Mouse (Mus musculus): Measurements from ENCODE around the gene Cldn13. TPM values are rescaled to one million over a fixed set of nuclear protein-coding genes. Genes with fewer than 3 reads are reported as not detected.
"Not testable (repeated sequence)": the region's sequence is repeated elsewhere in the genome, so short reads cannot be mapped to it uniquely, and the experiment has no call there.

Gene Cldn13
- polyA plus RNA-seq, 1 experiment from 2014 or later = not detected

DNA sequence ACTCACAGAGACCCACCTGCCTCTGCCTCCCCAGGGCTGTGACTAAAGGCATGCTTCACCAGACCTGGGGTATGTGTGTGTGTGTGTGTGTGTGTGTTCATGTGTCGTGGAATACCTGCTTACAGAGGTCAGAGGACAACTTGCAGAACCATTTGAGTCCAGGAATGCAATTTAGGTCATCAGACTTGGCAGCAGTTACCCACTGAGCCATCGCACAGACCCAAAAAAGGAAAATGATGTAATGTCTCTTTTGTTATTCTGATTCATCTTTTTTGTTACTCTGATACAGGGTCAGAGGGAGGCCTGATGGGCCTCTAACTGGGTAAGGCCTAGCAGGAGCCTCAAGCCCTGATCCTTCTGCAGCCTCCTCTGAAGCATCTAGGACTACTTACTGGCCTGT is 27.4 kb upstream of the Cldn13 start:
- Histone ChIP-seq H3K79me2 (ENCODE audit: inconsistent target) (no peaks in the 10 kb centered on the region), H3K27ac (no peak overlapping the region), H3K36me3 (ENCODE audit: inconsistent target) (no peaks in the 10 kb centered on the region), H3K4me3 (ENCODE audit: inconsistent target) (no peak overlapping the region)
- WGBS (ENCODE audit: missing documents) = 90% methylated on average over 2 of the region's 2 CpGs

DNA sequence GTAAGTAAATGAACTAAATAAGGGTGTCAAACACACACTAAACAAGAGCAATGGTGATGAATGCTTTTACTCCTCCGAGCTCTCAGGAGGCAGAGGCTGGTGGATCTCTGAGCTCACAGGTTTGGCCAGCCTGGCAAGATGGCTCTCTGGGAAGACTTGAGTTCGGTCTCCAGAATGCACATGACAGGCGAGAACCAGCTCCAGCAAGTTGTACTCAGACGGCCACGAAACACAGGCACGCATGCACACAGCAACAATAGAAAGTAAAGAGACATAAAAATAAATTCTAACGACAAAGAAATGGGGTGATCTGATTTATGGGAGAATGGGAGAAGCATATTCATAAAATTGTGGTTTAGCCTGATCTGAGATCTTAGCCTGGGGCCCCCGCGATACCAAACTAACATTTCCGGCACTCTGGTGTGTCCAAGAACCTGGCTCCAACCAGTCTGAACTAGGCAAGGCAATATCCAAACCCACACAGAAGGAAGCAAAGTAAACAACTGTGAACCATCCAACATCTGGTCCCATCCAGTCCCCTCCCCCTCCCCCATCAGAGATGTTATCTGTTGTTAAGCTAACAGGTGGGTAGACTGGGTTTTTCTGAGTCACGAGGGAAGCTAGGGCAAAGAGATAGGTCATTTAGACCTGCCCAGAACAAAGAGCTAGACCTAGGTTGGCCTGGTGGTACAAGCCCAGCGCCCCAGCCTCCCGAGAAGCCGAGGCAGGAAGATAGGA is 26.3 kb upstream of the Cldn13 start:
- H3K4me3 ChIP-seq (ENCODE audit: inconsistent target) = no peak overlapping the region
- H3K79me2 ChIP-seq (ENCODE audit: inconsistent target) = no peaks in the 10 kb centered on the region
- WGBS (ENCODE audit: missing documents) = 75% methylated on average over 14 of the region's 14 CpGs
- no peaks in the 10 kb centered on the region for H3K36me3 ChIP-seq (ENCODE audit: inconsistent target)
- H3K27ac ChIP-seq = no peak overlapping the region

DNA sequence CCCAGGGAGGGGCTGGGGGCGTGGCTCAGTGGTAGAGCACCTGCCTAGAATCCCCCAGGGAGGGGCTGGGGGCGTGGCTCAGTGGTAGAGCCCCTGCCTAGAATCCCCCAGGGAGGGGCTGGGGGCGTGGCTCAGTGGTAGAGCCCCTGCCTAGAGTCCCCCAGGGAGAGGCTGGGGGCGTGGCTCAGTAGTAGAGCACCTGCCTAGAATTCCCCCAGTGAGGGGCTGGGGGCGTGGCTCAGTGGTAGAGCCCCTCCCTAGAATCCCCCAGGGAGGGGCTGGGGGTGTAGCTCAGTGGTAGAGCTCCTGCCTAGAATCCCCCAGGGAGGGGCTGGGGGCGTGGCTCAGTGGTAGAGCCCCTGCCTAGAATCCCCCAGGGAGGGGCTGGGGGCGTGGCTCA is 24.2 kb upstream of the Cldn13 start:
- 80% methylated on average over 1 of the region's 7 CpGs for WGBS (ENCODE audit: missing documents)
- not testable (repeated sequence) for H3K36me3 ChIP-seq (ENCODE audit: inconsistent target); H3K4me3 ChIP-seq (ENCODE audit: inconsistent target); H3K27ac ChIP-seq; H3K79me2 ChIP-seq (ENCODE audit: inconsistent target)

DNA sequence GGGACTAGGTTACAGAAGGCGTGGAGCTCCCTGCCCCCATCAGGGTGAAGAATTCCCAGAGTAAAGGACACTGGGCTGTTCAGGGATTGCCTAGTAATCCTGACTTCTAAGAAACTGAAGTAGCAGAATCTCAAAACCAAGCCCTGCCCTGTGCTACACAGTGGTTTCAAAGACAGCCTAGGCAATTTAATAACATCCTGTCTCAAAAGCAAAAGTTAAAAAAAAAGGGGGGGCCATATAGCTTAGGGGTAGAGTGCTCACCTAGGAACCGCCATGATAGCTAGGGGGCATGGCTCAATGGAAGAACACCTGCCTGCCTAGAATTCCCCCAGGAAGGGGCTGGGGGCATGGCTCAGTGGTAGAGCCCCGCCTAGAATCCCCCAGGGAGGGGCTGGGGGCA is 23.7 kb upstream of the Cldn13 start:
- no peak overlapping the region for H3K27ac ChIP-seq
- H3K79me2 ChIP-seq (ENCODE audit: inconsistent target) = no peaks in the 10 kb centered on the region
- no peak overlapping the region for H3K4me3 ChIP-seq (ENCODE audit: inconsistent target)
- no peaks in the 10 kb centered on the region for H3K36me3 ChIP-seq (ENCODE audit: inconsistent target)
- WGBS (ENCODE audit: missing documents) = 83% methylated on average over 3 of the region's 3 CpGs

DNA sequence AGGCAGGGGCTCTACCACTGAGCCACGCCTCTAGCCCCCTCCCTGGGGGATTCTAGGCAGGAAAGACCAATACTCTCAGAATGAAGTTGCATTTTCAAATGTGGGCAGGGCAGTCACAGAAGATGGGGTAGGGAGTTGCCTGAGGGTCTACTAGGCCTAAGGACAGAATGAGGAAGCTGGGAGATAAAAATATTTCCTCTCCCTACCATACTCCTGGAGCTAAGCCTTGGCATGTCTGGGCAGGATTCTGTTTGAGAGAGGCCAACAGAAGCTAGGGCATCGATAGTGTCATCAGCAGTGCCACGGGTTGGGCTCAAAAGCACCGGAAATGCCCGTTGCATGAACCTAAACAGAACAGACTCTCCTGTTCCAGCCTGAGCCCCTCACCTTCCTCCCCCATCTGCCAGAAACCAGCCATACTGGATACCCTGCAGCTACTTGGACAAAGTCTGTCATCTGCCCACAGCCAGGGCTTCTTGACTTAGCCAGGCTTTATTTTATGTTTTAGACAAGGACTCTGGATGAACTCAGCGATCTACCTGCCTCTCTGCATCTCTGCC is 21.4 kb upstream of the Cldn13 start:
- Histone ChIP-seq H3K27ac (peak overlapping the region; percentile 12; the same call in 1 of the 2 replicates), H3K4me3 (ENCODE audit: inconsistent target) (no peak overlapping the region), H3K79me2 (ENCODE audit: inconsistent target) (no peaks in the 10 kb centered on the region), H3K36me3 (ENCODE audit: inconsistent target) (no peaks in the 10 kb centered on the region)
- 80% methylated on average over 6 of the region's 6 CpGs for WGBS (ENCODE audit: missing documents)

DNA sequence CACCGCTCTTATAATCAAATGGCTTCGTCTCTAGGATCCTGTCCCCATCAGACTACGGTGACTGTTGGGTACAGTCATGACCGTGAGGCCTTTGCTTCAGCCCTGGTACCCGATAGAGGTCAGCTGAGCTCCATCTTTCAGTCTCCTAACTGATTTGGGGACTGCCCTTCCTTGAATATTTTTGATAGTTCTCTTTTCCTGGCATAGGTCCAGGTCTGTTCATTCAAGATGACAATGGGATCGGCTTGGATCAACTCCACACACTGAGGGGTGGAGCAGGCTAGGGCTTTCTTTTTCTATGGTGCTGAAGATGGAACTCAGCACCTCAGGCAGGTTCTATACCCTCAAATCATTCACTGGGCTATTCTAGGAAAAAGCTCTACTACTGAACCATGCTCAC is 20.7 kb upstream of the Cldn13 start:
- WGBS (ENCODE audit: missing documents) = 96% methylated on average over 6 of the region's 6 CpGs
- H3K36me3 ChIP-seq (ENCODE audit: inconsistent target) = no peaks in the 10 kb centered on the region
- H3K79me2 ChIP-seq (ENCODE audit: inconsistent target) = no peaks in the 10 kb centered on the region
- H3K27ac ChIP-seq = peak overlapping the region; percentile 12; the same call in 1 of the 2 replicates
- no peak overlapping the region for H3K4me3 ChIP-seq (ENCODE audit: inconsistent target)

DNA sequence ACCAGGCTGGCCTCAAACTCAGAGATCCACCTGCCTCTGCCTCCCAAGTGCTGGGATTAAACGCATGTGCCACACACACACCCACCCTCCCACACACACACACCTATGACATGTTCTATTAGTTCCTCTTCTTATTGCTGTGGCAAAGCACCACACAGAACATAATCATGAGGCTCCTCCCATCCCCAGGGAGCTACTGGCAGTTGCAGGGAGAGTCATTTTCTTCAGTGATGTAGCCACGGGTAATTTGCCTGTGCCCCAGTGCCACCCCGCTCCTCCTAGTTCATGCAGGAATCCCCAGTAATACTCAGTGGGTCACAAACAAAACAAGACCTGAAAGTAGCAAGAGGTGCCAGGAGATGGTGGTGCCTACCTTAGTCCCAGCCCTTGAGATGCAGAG is 19.3 kb upstream of the Cldn13 start:
- Histone ChIP-seq H3K4me3 (ENCODE audit: inconsistent target) (no peak overlapping the region), H3K79me2 (ENCODE audit: inconsistent target) (no peaks in the 10 kb centered on the region), H3K36me3 (ENCODE audit: inconsistent target) (no peaks in the 10 kb centered on the region), H3K27ac (no peak overlapping the region)
- 66% methylated on average over 3 of the region's 3 CpGs for WGBS (ENCODE audit: missing documents)

DNA sequence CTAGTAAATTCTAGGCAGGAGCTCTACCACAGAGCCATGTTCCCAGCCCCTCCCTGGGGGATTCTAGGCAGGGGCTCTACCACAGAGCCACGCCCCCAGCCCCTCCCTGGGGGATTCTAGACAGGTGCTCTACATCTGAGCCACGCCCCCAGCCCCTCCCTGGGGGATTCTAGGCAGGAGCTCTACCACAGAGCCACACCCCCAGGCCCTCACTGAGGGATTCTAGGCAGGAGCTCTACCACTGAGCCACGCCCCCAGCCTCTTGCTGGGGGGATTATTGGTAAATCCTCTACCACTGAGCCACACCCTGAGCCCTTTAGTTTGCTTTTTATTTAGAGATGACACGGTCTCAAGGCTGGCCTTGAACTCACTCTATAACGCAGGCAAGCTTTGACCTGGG is 18.4 kb upstream of the Cldn13 start:
- H3K27ac ChIP-seq; H3K36me3 ChIP-seq (ENCODE audit: inconsistent target); H3K79me2 ChIP-seq (ENCODE audit: inconsistent target); H3K4me3 ChIP-seq (ENCODE audit: inconsistent target): not testable (repeated sequence)
- WGBS (ENCODE audit: missing documents) = 87% methylated on average over 5 of the region's 5 CpGs

DNA sequence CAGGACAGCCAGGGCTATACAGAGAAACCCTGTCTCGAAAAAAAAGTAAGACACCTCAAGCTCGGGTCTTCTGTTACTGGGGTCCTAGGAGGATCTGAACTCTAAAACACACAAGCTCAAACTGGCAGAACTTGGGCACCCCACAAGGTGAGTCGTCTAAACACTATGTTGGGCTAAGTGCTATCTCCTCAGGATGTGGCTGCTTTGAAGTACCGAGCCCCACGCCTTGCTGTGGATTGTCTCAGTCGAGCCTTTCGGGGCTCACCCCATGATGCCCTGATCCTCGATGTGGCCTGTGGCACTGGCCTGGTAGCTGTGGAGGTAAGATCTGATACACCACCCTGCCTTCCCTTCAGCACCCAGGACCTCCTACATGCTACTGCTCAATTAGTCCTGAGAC is 18.0 kb upstream of the Cldn13 start:
- Histone ChIP-seq H3K27ac (no peak overlapping the region), H3K4me3 (ENCODE audit: inconsistent target) (no peak overlapping the region), H3K36me3 (ENCODE audit: inconsistent target) (no peaks in the 10 kb centered on the region), H3K79me2 (ENCODE audit: inconsistent target) (no peaks in the 10 kb centered on the region)
- WGBS (ENCODE audit: missing documents) = 78% methylated on average over 8 of the region's 8 CpGs

DNA sequence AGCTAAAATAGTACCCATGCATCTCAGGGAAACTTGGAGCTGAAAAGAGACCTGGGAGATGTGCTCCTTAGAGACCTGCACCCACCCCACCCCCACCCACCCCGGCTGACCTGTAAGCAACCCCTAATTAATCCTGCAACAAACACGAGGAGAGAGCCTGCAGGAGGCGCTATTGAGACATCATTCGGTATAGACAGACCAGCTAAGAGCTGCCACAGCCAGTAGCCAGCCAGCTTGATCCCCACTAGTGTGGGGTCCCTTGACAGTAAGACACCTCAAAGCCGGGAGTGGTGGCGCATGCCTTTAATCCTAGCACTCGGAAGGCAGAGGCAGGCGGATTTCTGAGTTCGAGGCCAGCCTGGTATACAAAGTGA is 17.6 kb upstream of the Cldn13 start:
- H3K27ac ChIP-seq = no peak overlapping the region
- H3K36me3 ChIP-seq (ENCODE audit: inconsistent target) = no peaks in the 10 kb centered on the region
- peak overlapping the region; percentile 79 for H3K4me3 ChIP-seq (ENCODE audit: inconsistent target)
- 43% methylated on average over 9 of the region's 9 CpGs for WGBS (ENCODE audit: missing documents)
- H3K79me2 ChIP-seq (ENCODE audit: inconsistent target) = no peaks in the 10 kb centered on the region

DNA sequence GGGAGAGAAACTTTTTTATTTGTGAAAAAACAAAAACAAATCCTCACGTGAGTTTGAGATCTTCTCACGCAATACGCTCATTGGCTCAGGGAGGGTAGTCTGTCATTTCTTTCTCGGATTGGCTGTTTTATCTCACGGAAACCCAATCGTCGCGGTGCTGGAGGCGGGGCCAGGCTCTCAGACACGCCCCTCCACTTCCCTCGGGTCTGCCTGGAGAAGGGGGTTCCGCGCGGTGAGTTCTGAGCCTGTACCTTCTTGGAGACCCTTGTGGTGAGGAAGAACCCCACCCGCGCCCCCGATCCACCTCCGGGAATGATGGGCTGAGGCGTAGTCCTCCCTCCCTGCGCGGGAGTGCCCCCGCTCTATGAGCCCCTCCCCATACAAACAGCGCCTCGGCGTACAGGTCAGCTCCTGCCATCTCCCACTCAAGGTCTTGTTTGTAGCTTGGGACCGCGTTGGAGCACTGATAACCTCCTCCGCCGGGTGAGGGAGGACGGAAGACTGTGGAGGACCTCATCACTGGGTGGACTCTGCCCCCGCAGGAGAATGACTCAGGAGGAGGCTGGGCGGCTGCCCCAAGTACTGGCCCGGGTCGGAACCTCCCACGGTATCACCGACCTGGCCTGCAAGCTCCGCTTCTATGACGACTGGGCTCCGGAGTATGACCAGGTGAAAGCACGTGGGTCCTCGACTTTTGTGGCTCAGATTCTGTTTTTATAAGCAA is 17.0 kb upstream of the Cldn13 start, which contains the start of gene Mettl27:
Gene Mettl27, plus strand, starts transcription at position 190 of the 724 bp plus-strand sequence.
- Histone ChIP-seq H3K4me3 (ENCODE audit: inconsistent target) (peak within 1 kb of the TSS; percentile 79), H3K36me3 (ENCODE audit: inconsistent target) (no peaks in the 10 kb centered on the region), H3K27ac (peak within 1 kb of the TSS; percentile 42), H3K79me2 (ENCODE audit: inconsistent target) (no peaks in the 10 kb centered on the region)
- 1% methylated on average over 41 of the region's 41 CpGs for WGBS (ENCODE audit: missing documents)

DNA sequence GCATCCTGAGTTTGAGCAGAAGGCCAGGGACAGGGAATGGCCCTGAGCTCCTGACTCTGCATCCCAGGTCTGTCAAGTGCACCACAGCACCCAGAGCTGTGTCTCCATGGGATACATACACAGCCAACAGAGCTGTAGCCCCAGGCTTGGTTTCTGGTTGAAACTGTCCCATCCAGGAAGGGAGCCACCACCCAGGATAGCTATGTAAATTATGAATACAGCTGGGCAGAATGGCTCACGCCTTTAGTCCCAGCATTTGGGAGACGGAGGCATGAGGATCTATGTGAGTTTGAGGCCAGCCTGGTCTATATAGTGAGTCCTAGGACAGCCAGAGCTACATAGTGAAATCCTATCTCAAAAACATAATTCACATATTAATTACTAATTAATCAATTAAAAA is 14.7 kb upstream of the Cldn13 start:
- no peaks in the 10 kb centered on the region for H3K36me3 ChIP-seq (ENCODE audit: inconsistent target)
- no peak overlapping the region for H3K27ac ChIP-seq
- no peak overlapping the region for H3K4me3 ChIP-seq (ENCODE audit: inconsistent target)
- H3K79me2 ChIP-seq (ENCODE audit: inconsistent target) = no peaks in the 10 kb centered on the region
- 83% methylated on average over 2 of the region's 2 CpGs for WGBS (ENCODE audit: missing documents)

DNA sequence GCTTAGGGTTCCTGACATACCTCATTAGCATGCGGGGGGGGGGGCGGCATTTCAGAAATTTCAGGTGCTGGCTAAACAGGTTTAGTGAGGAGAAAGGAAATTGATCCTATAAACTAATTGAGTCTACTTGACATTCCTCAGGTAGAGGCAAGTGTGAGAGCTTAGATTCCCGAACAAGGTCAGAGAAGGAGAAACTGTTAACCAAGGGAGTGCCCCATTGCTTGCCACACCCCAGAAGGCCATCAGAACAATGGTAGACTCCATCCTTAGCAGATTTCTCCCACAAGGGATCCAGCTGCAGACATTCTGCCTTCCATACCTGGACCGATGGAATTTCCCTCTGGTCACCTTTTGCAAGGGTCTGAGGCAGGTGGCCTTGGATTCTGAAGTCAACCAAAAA is 11.4 kb upstream of the Cldn13 start:
- Histone ChIP-seq H3K36me3 (ENCODE audit: inconsistent target) (no peaks in the 10 kb centered on the region), H3K4me3 (ENCODE audit: inconsistent target) (no peak overlapping the region), H3K27ac (no peak overlapping the region), H3K79me2 (ENCODE audit: inconsistent target) (no peaks in the 10 kb centered on the region)
- 95% methylated on average over 4 of the region's 4 CpGs for WGBS (ENCODE audit: missing documents)

DNA sequence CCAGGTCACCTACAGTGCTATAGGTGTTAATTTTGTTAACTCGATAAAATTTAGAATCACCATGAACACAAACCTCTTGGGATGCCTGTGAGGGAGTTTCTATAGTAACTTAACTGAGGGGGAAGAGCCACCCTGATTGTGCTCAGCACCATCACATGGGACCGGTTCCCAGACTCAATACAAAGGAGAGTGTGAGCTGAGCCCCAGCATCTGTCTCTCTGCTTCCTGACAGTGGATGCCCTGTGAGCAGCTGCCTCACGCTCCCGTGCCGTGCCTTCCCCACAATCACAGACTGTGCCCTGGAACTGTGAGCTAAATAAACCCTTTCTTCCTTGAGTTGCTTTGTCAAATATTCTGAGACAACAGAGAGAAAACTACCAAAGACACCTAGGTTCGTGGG is 7.8 kb upstream of the Cldn13 start:
- H3K79me2 ChIP-seq (ENCODE audit: inconsistent target) = no peaks in the 10 kb centered on the region
- no peaks in the 10 kb centered on the region for H3K36me3 ChIP-seq (ENCODE audit: inconsistent target)
- no peak overlapping the region for H3K27ac ChIP-seq
- no peak overlapping the region for H3K4me3 ChIP-seq (ENCODE audit: inconsistent target)
- WGBS (ENCODE audit: missing documents) = 77% methylated on average over 6 of the region's 6 CpGs

DNA sequence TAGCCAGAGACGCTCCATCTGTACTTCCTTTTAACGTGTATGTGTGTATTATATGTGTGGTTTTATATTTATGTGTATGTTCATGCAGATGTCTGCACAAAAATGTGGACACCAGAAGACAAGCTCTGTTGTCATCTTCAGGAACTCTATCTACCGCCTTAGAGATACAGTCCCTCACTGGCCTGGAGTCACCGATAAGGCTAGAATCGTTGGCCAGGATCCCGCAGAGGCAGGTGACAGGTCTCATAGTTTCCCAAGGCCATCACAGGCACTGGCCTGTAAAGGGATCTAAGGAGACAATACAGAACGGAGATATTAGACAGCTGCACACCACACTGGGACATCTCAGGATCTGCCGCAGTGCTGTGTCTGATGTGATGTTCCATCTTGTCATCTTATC is 5.8 kb upstream of the Cldn13 start:
- 89% methylated on average over 8 of the region's 8 CpGs for WGBS (ENCODE audit: missing documents)
- H3K27ac ChIP-seq = no peak overlapping the region
- no peak overlapping the region for H3K4me3 ChIP-seq (ENCODE audit: inconsistent target)
- H3K36me3 ChIP-seq (ENCODE audit: inconsistent target) = no peaks in the 10 kb centered on the region
- H3K79me2 ChIP-seq (ENCODE audit: inconsistent target) = no peaks in the 10 kb centered on the region

All from macrophage (primary cell).